Mouse (Mus musculus) kidney, postnatal 0 days (tissue): ENCODE data around the gene Apoa4. TPM values are rescaled to one million over a fixed set of nuclear protein-coding genes. Genes with fewer than 3 reads are reported as not detected.

Experiments
- ATAC-seq: fragments of 200-750 bp; cut with Nextera tagmentation; replicated peaks from 2 replicates; pipeline ENCODE4 v1.8.0; 2017; ENCODE audit warnings: low read depth, moderate number of reproducible peaks, moderate TSS enrichment, moderate library complexity; ENCODE audit not compliant: low FRiP score
- DNase-seq: peaks from one replicate; pipeline ENCODE4 v3.0.0-alpha.2; 2016; ENCODE audit warnings: low spot score
- H3K27ac ChIP-seq: fragments of 300-500 bp; sonication (generic); 2 replicates; pipeline ENCODE4 v1.5.1; 2014; ENCODE audit warnings: mild to moderate bottlenecking
- H3K27me3 ChIP-seq: fragments of 300-500 bp; sonication (generic); 2 replicates; pipeline ENCODE4 v1.6.1; 2014; ENCODE audit warnings: low read length, mixed read lengths; ENCODE audit not compliant: insufficient read depth
- H3K36me3 ChIP-seq: fragments of 300-500 bp; sonication (generic); 2 replicates; pipeline ENCODE4 v1.6.1; 2014; ENCODE audit warnings: low read length, mixed read lengths; ENCODE audit not compliant: insufficient read depth
- H3K4me1 ChIP-seq: fragments of 300-500 bp; sonication (generic); replicated peaks from 2 replicates; pipeline ENCODE4 v1.6.1; 2014; ENCODE audit warnings: antibody characterized with exemption, low read length, mixed read lengths; ENCODE audit not compliant: insufficient read depth
- H3K4me2 ChIP-seq: fragments of 300-500 bp; sonication (generic); 2 replicates; pipeline ENCODE4 v1.6.1; 2014; ENCODE audit warnings: mild to moderate bottlenecking, low read length, moderate library complexity, mixed read lengths
- H3K4me3 ChIP-seq: fragments of 300-500 bp; sonication (generic); replicated peaks from 2 replicates; pipeline ENCODE4 v1.5.1; 2014; ENCODE audit warnings: low read depth, low read length
- H3K9ac ChIP-seq: fragments of 300-500 bp; sonication (generic); 2 replicates; pipeline ENCODE4 v1.6.1; 2014; ENCODE audit warnings: low read depth, low read length
- H3K9me3 ChIP-seq: fragments of 300-500 bp; sonication (generic); replicated peaks from 2 replicates; pipeline ENCODE4 v1.6.1; 2016; ENCODE audit warnings: low read length, inconsistent platforms, mixed read lengths
- CTCF ChIP-seq: IDR thresholded peaks from 2 replicates; pipeline ENCODE4 v1.5.1; 2016; ENCODE audit warnings: antibody characterized with exemption, low read depth, mild to moderate bottlenecking, moderate library complexity
- WGBS: fragments of 180-500 bp; shearing (Covaris S2); extraction: QIAGEN DNeasy Blood & Tissue Kit; methylation state at CpG from one replicate; pipeline ENCODE4 v1.1.7; 2014; 5-methylcytosine and 5-hydroxymethylcytosine counted together
- polyA plus RNA-seq: library from polyadenylated mRNA; unstranded; fragments of >200 nt; fragmentation: Nextera tagmentation; extraction: Ambion mirVana; gene quantifications from 2 replicates; pipeline ENCODE4 v1.2.1, GENCODE M21; 2015

The Apoa4 gene
- polyA plus RNA-seq, result 0.99 and 1.9 TPM in 2 replicates

GRCm38 (mm10) chr9:46240526-46241153, at the start of gene Apoa4:
Gene Apoa4 (plus strand): TSS chr9:46240696.
- Histone ChIP-seq H3K9ac (no peak within 1 kb of the TSS), H3K4me1 (no peaks in the 10 kb centered on the region), H3K27ac (no peak within 1 kb of the TSS), H3K4me3 (no peak within 1 kb of the TSS), H3K36me3 (no peaks in the 10 kb centered on the region), H3K27me3 (no peaks in the 10 kb centered on the region), H3K4me2 (no peak within 1 kb of the TSS), H3K9me3 (no peaks in the 10 kb centered on the region)
- TF ChIP-seq CTCF, result no peak
- 64% methylated on average over 7 of the region's 7 CpGs for WGBS
- ATAC-seq (no peak), DNase-seq (no peak)

DNA sequence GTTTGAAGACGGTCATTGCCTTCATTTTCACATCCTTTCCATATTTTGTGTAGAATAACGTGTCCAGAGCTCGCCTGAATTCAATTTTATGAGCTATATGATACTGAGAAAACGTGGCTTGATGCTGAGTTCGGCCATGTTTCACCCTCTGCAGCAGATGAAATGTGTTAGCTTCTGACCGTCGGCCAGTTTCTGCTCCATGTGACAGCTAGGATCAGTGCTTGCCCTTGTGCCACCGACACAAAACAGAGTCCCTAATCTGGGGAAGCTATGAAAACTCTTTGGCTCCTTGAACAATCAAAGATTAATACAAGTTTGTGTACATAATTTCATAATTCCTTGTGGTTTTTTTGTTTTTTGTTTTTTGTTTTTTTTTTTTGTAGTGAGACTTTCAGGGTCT, 49.3 kb upstream of the Apoa4 start:
- no peak for TF ChIP-seq CTCF
- H3K4me2 ChIP-seq, result no peak overlapping the region
- no peak for DNase-seq
- H3K9me3 ChIP-seq, result no peaks in the 10 kb centered on the region
- no peak for ATAC-seq
- H3K36me3 ChIP-seq, result peaks cover 21% of the 10 kb centered on the region
- WGBS, result 54% methylated on average over 8 of the region's 8 CpGs
- H3K4me3 ChIP-seq, result no peak overlapping the region
- no peak overlapping the region for H3K27ac ChIP-seq
- H3K27me3 ChIP-seq, result no peaks in the 10 kb centered on the region
- no peaks in the 10 kb centered on the region; the same call in 1 of the 2 replicates for H3K4me1 ChIP-seq
- H3K9ac ChIP-seq, result no peak overlapping the region

DNA sequence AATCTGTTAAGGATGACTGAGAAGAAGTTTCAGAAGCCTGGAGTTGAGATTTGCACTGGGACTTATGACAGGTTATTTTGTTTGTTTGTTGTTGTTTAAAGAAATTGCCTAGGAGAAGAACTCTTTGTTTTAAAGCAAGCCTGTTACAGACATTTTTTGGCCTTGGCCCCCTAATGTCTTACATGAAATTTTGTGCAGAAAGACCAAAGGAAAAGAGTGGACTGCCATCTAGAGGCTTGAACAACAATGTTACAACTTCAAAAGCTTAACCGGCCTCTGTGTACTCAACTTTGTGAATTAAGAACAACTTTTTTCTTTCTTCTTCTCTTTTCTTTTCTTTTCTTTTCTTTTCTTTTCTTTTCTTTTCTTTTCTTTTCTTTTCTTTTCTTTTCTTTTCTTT, 48.9 kb upstream of the Apoa4 start:
- Histone ChIP-seq H3K4me2 (no peak overlapping the region), H3K4me3 (no peak overlapping the region), H3K9ac (no peak overlapping the region), H3K27ac (no peak overlapping the region), H3K9me3 (no peaks in the 10 kb centered on the region), H3K36me3 (peaks cover 23% of the 10 kb centered on the region), H3K27me3 (no peaks in the 10 kb centered on the region), H3K4me1 (no peaks in the 10 kb centered on the region; the same call in 1 of the 2 replicates)
- WGBS, result 19% methylated on average over 1 of the region's 1 CpGs
- DNase-seq (peak; percentile 94), ATAC-seq (no peak)
- TF ChIP-seq CTCF, result peak; percentile 90

GRCm38 (mm10) chr9:46192642-46193041, 47.9 kb upstream of the Apoa4 start:
- ATAC-seq, result no peak
- Histone ChIP-seq H3K4me3 (no peak overlapping the region), H3K27ac (no peak overlapping the region), H3K9me3 (no peaks in the 10 kb centered on the region), H3K4me2 (no peak overlapping the region), H3K36me3 (peaks cover 31% of the 10 kb centered on the region), H3K4me1 (no peaks in the 10 kb centered on the region; the same call in 1 of the 2 replicates), H3K27me3 (no peaks in the 10 kb centered on the region), H3K9ac (no peak overlapping the region)
- WGBS, result 82% methylated on average over 6 of the region's 6 CpGs
- DNase-seq, result no peak
- no peak for TF ChIP-seq CTCF

GRCm38 (mm10) chr9:46194809-46195208, 45.7 kb upstream of the Apoa4 start:
- TF ChIP-seq CTCF, result no peak
- ATAC-seq (no peak), DNase-seq (no peak)
- WGBS, result 66% methylated on average over 9 of the region's 9 CpGs
- Histone ChIP-seq H3K27me3 (no peaks in the 10 kb centered on the region), H3K9me3 (no peaks in the 10 kb centered on the region), H3K27ac (no peak overlapping the region), H3K9ac (no peak overlapping the region), H3K36me3 (peaks cover 46% of the 10 kb centered on the region), H3K4me1 (no peaks in the 10 kb centered on the region; the same call in 1 of the 2 replicates), H3K4me2 (no peak overlapping the region), H3K4me3 (no peak overlapping the region)

- no peaks in the 10 kb centered on the region for H3K9me3 ChIP-seq
- no peak for TF ChIP-seq CTCF
- ATAC-seq (no peak), DNase-seq (no peak)
- H3K27ac ChIP-seq, result no peak overlapping the region
- no peaks in the 10 kb centered on the region for H3K27me3 ChIP-seq
- H3K9ac ChIP-seq, result no peak overlapping the region
- peaks cover 62% of the 10 kb centered on the region for H3K36me3 ChIP-seq
- H3K4me1 ChIP-seq, result no peaks in the 10 kb centered on the region
- H3K4me3 ChIP-seq, result no peak overlapping the region
- 67% methylated on average over 12 of the region's 12 CpGs for WGBS
- no peak overlapping the region for H3K4me2 ChIP-seq
Observed at GRCm38 (mm10) chr9:46196699-46197169, 43.8 kb upstream of the Apoa4 start.

DNA sequence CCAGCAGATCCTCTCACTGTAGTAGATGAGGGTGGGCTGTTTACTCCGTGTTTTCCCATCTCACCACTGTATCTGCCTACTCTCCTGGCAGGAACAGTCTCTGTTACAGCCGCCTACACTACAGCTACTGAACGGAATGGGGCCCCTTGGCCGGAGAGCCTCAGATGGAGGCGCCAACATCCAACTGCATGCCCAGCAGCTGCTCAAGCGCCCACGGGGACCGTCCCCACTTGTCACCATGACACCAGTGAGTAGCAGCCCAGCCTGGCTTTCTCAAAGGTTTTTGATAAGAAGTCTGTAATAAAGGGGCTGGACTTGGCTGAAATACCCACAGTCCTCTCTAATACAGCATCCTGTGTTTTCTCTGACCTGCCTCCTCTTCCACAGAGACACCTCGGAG, 42.0 kb upstream of the Apoa4 start:
- ATAC-seq, result no peak
- H3K36me3 ChIP-seq, result peaks cover 71% of the 10 kb centered on the region

More for the DNA sequence above, 42.0 kb upstream of the Apoa4 start:
- Histone ChIP-seq H3K4me3 (no peak overlapping the region), H3K27ac (no peak overlapping the region), H3K27me3 (no peaks in the 10 kb centered on the region), H3K4me1 (no peaks in the 10 kb centered on the region), H3K9ac (no peak overlapping the region), H3K9me3 (no peaks in the 10 kb centered on the region), H3K4me2 (no peak overlapping the region)
- 90% methylated on average over 9 of the region's 9 CpGs for WGBS
- DNase-seq, result no peak
- no peak for TF ChIP-seq CTCF
